Mouse (Mus musculus) yolk sac, embryonic 10.5 days (tissue): ENCODE measurements around the gene Cntnap1.
A peak's percentile ranks its signal among the peaks of the same experiment; 100 is the strongest.
"Not testable (repeated sequence)": the region's sequence is repeated elsewhere in the genome, so short reads cannot be mapped to it uniquely, and the experiment has no call there.

Source experiments
- DNase-seq: peaks from one replicate; pipeline ENCODE4 v3.0.0-alpha.2; 2017; ENCODE audit warnings: low spot score

The Cntnap1 gene

DNA sequence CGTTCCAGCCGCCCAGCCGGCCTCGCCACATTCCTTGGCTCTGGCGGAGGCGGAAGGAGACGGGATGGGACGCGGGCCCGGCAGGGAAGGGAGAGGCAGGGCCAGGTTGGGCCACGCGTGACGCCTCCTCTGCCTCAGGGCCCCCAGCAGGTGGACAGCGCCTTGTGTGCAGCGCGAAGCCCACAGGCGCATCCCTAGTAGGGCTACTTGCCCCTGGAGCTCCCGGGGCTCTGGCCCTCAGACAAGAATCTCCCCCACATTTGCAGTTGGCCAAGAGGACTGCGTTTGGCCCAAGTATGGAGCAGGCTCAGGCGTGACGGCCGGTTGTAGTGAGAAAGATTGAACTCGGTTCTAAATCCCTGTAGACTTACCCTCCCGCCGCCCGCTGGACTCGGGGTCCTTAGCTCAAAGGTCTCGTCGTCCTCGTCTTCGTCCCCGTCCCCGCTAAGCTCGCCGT lies at the start of gene Cntnap1:
Cntnap1 (plus strand) TSS at position 170 of the 457 bp plus-strand sequence.
- DNase-seq: peak; percentile 36

DNA sequence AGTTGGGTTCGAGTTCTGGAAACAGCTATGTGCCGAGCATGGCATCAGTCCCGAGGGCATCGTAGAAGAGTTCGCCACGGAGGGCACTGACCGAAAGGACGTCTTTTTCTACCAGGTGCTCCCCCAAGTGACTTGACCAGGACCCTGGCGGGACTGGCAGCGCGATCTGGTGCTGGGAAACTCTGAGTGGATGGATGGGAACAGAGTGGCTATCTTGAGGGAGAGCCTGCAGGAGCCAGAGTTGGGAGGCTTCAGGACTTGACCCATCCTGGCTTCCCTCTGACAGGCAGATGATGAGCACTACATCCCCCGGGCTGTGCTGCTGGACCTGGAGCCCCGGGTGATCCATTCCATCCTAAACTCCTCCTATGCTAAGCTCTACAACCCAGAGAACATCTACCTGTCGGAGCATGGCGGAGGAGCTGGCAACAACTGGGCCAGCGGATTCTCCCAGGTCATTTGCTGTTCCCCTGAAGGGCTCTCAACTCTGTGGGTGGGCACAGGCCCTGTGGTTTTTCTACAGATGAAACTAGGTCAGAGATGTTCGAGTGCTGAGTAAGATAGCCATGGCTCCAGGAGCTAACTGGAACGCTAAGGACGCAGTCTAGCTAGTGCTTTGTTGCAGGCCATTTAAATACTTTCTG lies 49.7 kb upstream of the Cntnap1 start:
- DNase-seq: no peak

DNA sequence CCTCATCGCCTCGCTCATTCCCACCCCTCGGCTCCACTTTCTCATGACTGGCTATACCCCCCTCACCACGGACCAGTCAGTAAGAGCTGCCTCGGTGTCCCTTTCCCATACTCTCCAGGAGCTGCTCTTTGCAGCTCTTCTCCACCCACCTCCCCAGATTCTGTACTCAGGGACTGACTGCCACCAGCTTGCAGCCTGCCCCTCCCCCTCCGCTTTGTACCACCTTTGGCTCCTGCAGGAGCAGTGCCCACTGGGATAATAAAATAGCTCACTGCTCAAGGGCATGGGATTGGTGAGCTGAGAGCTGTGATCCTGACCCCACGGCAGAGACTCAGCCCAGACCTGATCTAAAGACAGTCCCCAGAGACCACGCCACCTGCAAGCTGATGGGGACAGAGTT lies 45.8 kb upstream of the Cntnap1 start:
- not testable (repeated sequence) for DNase-seq

DNA sequence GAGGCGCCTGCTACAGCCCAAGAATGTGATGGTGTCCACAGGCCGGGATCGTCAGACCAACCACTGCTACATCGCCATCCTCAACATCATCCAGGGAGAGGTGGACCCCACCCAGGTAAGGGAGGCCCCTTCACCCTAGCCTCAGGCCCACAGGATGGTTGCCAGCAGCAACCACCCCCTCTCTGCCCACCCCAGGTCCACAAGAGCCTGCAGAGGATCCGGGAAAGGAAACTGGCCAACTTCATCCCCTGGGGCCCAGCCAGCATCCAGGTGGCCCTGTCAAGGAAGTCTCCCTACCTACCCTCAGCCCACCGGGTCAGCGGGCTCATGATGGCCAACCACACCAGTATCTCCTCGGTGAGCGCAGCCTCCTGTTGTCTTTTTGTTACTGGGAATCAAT lies 45.3 kb upstream of the Cntnap1 start:
- not testable (repeated sequence) for DNase-seq

DNA sequence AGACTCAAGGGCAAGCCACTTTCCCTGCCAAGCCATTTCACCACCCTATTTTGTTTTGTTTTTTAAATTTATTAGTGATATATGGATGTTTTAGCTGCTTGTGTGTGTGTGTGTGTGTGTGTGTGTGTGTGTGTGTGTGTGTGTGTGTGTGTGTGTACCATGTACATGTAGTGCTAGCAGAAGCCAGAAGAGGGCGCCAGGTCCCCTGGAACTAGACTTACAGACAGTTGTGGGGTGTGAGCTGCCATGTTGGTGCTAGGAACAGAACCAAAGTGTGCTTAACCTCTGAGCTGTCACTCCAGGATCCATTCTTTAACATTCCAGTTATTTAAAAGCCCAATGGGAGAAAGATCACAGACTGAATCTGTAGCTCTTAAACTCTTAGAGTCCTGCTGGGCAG lies 43.2 kb upstream of the Cntnap1 start:
- no peak for DNase-seq

DNA sequence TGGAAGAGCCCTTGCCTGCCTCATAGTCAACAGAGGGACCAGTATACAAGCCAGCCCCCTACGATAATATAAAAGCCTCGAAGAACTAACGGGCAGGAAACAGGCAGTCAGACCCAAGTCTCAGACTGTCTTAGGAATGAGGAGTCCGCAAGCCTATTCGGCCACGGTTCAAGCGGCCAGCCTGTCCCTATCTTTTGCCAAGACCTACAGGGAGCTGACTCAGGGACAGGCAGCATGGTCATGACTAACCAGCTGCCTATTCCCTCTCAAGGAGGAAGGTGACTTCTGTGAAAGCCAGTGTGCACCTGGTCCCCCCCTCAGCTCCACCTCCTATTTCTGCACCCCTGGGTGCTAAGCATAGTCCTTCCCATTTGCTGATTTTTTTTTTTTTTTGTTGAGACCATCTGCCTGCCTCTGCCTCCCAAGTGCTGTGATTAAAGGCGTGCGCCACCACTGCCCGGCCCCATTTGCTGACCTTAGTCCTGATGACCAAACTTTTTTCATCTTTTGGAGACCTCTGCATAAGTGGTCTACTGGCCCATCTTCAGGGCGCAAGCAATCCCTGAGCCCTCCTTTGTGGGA lies 41.2 kb upstream of the Cntnap1 start:
- DNase-seq: no peak

DNA sequence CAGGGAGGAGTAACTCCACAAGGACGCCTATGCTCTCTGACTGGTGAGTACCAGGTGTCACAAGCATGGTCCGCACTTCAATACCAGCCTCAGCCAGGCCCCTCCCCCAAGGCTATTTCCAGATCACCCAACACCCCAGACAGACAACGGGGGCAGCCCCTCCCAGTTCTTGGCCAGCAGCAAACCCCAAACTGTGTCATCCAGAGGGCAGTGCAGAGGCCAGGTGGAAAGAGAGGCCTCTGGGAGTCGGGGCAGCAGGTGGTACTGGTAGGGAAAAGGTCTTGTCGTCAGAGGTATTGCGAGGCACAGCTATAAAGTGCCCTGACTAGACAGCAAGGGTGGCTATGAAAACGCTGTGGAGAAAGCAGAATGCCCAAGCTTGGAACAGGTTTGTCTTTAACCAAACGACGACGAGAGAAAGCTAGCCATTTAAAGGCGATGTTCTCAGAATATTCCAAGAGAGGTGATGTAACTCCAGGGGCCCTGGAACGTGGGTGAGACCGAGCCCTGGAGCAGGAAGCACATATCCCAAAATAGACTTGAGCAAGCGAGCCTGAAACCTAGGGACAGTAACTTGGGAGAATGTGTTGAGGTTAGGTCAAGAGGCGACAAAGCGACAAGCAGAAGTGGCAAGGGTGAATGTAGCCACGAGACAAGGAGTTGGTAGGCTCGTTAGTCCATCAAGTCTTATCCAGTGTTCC lies 40.1 kb upstream of the Cntnap1 start:
- DNase-seq: no peak

DNA sequence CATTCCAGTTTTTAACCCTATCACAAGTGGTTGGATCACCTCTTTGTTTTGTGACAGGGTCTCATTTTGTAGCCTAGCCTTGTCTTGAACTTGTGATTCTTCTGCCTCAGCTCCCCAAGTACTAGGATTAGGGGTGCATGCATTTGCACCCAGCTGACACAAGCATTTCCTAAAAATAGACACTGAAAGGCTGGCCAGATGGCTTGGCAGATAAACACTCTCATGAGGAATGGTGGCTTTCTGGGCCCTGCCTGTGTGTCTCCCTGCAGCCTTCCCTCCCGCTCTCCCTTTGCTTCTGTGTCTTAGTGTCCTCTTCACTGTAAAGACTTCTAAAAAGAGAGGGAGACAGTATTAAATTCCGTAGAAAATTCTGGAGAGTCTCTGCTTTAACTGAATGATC lies 39.1 kb upstream of the Cntnap1 start:
- no peak for DNase-seq

DNA sequence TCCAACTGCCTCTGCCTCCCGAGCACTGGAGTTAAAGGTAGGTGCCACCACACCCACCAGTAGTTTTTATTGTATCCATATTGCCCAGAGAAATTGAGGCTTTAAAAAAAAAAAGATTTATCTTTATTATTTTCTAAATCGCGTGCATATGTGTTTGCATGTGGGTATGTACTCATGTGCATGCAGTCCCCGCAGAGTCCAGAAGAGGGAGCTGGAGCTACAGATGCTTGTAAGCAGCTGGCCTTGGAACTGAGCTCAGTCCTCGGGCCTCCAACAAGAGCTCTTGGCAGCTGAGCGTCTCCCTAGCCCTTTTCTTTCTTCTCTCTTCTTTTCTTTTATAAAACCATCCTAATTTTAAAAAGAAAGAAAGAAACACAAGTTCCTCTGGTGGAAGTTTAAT lies 38.6 kb upstream of the Cntnap1 start:
- no peak for DNase-seq

DNA sequence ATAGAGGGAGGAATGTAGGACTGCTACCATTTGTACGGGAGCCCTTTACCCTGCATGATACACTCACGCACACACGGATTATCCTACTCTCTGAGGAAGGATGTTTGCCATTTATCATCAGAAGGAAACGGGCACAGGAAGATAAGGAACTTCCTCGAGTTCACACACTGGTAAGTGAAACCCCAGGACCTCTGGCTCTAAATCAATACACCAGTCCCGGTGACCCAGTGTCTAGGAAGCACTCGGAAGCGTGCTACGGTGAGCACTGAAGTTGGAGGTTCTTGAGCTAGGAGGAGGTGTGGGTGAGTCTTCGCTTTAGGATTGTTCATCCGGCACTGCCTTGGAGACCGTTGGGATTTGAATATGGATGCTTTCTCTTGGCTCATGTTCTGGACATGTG lies 37.3 kb upstream of the Cntnap1 start:
- no peak for DNase-seq

DNA sequence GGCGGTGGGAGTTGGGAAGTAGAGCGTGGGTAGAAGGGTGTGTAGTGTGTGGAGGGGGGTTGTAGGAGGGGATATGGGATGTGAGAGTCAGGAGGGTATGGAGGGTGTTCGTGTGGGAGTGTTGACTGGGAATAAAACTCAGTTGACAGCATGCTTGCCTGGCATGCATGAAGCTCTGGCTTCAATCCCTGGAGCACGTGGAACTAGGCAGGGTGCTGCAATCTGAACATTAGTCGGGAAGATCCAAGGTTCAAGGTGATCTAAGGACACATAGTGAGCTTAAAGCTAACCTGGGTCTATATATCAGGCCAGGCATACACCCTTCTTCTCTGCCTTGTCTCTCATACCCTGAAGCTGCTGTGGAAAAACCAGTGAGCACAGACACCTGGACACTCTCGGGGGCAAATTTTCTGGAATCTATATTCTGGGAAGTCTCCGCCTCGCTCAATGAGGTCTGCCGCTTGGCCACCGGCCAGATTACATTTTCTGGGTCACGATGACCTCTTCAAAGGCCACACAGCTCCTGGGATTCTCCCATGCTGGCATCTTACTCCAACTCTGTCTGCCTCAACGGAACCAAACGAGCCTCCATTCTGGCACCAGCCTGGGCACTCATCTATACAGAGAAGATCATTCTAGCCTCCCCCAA lies 36.0 kb upstream of the Cntnap1 start:
- no peak for DNase-seq

DNA sequence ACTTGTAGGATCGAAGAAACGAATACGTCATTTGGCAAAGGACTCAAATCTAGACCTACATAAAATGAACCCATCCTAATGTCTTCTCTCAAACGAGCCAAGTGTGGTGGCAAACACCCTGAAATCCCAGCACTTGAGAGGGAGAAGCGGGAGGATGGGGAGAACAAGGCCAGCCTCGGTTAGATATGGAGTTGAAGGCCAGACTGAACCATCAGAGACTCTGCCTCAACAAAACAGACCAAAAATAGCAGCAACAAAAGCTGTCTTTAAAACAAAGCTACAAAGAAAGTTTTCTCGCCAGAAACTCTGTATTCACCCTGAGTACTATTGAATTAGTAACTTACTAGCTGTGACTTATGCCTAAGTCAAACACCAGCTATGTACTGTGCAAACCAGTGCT lies 33.3 kb upstream of the Cntnap1 start:
- no peak for DNase-seq

DNA sequence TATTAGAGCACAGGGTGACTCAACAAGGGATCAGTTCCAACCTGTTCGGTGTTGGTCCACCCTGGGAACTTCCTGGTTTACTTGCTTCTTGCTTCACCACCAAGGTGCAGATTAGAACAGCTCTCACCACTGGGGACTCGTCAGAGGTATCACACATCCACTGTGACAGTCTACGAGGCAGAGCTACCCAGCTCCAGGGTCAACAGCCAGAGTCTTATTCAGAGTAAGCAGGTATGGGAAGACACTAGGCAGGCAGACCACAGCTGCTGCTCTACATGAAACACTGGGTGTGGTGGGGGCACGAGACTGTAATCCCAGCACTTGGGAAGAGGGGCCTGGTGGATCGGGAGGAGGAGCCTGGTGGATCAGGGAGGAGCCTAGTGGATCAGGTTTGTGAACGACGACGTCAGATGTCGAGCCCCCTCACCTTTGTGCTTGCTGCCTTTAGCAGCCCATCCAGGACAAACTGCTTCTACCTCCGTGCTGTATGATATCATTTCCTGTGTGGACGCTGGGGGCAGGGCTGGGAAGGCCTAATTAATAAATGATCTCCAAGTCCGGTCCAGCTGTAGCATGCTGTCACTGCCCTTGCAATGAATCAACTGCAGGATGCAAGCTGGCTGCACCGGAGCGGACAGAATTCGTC lies 31.7 kb upstream of the Cntnap1 start:
- peak; percentile 38 for DNase-seq

DNA sequence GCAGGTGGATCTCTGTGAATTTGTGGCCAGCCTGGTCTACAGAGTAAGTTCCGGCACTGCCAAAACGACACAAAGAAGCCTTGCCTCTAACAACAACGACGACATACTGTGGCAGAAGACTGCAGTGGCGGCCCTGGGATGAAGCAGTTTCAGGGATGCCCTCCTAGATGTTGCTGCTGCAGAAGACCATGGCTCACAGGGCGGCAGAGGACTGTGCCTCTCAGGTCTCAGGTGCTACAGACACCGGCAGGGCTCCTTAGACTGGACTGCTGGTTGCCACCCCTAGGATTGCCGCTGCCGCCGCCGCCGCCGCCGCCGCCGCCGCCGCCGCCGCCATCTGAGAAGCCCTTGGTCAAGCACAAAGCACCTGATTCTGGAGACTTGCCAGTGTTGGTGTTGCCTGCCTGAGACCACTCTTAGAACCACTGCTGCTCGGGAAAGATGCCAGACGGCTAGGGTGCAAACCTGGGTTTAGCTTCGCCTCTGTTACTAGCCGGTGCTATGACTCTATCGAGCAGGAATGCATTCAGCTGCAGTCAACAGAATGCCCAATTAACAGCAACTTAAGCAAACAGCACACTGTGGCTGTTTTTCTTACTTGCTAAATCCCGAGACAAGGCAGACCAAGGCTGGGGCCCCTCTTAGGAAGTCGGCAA lies 30.0 kb upstream of the Cntnap1 start:
- DNase-seq: peak; percentile 23

DNA sequence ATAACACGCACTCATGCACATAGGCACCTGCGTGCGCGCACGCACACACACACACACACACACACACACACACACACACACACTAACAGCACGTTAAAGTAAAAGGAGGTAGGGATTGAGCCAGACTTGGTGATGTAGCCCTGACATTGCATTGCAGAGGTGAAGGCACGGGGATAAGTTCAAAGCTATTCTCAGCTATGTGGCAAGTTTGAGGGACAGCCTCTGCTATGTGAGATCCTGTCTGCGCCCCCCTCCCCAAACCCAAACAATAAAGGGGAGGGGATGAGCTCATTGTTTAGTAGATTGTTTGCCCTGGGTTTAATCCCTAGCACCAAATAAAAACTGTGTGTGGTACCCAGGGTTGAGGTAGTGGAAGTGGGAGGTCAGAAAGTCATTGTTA lies 29.2 kb upstream of the Cntnap1 start:
- DNase-seq: no peak

DNA sequence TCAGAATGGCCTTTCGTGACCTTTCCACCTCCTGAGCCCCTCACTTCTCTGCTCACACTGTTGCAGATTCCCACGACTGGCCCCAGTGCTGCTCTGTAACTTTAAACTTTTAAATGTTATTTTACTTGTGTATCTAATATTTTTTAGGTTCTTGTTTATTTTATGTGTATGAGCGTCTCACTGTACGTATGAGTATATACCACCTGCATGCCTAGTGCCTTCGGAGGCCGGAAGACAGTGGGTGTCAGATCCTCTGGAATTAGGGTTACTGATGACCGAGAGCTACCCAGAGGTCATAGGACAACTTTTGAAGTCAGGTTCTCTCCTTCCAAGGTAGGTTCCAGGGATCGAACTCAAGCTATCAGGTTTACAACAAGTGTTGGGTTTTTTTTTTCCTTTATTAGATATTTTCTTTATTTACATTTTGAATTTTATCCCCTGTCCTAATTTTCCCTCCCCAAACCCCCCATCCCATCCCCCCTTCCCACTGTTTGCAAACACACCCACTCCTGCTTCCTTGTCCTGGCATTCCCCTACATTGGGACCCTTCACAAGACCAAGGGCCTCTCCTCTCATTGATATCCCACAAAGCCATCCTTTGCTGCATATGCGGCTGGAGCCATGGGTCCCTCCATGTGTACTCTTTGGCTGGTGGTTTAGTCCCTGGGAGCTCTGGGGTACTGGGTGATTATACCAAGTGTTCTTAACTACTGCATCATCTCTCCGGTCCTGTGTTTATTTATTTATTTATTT lies 27.9 kb upstream of the Cntnap1 start:
- DNase-seq: no peak

DNA sequence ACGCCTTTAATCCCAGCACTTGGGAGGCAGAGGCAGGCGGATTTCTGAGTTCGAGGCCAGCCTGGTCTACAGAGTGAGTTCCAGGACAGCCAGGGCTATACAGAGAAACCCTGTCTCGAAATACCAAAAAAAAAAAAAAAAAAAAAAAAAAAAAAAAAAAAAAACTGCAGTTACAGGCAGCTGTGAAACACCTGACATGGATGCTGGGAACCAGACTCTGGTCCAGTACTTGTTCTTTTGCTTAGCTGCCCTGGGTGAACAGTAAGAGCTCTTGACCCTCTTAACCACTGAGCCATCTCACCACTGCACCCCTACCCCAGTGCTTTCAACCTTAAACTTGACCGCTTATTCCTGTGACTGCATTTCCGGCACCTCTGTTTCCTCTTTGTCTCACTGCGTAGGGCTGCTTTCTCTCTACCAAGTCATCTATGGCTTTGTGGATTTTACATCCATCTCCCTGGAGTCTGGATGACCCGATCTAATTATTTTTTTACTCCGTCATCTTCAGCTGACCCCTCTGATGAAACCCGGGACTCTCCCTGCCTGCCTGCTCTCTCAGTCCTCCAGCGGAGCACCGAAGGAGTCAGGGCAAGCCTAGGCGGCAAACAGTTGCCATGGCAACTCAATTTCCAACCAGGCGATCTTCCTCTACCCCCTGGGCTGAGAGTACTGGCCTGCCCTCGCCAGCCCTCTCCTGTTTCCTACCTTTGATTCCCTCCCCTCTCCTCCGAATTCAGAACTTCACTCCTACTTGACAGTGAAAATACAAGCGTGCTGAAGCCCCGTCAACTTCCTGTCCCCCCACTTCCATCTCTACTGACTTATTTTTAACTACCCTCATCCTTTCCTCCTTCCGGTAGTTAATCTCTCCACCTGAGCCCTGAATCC lies 26.7 kb upstream of the Cntnap1 start:
- DNase-seq: peak; percentile 15

DNA sequence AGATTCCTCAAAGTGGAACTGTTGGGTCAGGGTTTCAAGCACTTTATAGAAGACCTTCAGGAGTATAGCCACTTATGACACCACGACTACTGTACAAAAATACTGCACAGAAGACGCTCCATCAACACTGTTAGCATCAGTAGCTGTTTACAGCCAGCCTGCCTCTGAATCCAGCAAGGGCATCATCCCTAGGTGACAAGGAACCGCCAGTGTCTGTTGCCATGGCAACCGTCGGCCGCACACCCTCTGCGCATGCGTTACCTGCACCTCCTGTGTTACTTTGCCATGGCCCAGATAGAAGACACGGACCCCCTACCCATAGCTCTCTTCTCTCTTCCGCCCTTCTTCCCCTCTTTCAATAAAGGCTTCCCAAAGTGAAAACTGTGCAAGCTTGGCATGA lies 23.9 kb upstream of the Cntnap1 start:
- DNase-seq: no peak

DNA sequence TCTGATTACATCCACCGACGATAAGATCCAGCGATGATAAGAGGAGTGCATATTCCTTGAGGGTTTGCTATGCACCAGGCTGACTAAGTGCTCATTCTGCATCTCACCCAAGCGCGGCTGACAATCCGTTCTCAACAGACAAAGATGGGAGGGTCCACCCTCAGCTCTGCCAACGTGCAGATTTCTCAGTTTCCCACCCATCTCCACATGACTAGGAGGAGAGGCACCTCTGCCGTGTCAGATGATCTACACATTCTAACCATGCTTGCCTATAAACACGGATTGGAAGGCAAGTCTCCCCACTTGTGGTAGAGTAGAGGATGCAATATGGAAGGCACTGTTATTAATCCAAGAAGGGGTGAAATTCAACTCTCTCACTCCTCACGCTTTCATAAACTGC lies 21.6 kb upstream of the Cntnap1 start:
- no peak for DNase-seq
